Mouse (Mus musculus): Measurements from ENCODE around the gene Rps24.
"Not testable (repeated sequence)": the region's sequence is repeated elsewhere in the genome, so short reads cannot be mapped to it uniquely, and the experiment has no call there.

Gene Rps24

GRCm38 (mm10) chr14:24486773-24487227 is at the start of gene Rps24, which contains the start of gene Polr3a:
Gene Rps24 (plus strand): TSS chr14:24487125.
Gene Polr3a (minus strand): TSS chr14:24487058.
- DNase-seq (ENCODE audit: low read depth, low spot score), result peak; percentile 98

- not testable (repeated sequence) for DNase-seq (ENCODE audit: low read depth, low spot score)
Measured at GRCm38 (mm10) chr14:24443529-24443928, 43.4 kb upstream of the Rps24 start.

- DNase-seq (ENCODE audit: low read depth, low spot score), result no peak
Measured at GRCm38 (mm10) chr14:24458191-24458590, 28.7 kb upstream of the Rps24 start.

GRCm38 (mm10) chr14:24468806-24469205 is 18.1 kb upstream of the Rps24 start:
- DNase-seq (ENCODE audit: low read depth, low spot score), result no peak

- DNase-seq (ENCODE audit: low read depth, low spot score), result no peak
Measured at GRCm38 (mm10) chr14:24486241-24486767, 621 bp upstream of the Rps24 start.

DNA sequence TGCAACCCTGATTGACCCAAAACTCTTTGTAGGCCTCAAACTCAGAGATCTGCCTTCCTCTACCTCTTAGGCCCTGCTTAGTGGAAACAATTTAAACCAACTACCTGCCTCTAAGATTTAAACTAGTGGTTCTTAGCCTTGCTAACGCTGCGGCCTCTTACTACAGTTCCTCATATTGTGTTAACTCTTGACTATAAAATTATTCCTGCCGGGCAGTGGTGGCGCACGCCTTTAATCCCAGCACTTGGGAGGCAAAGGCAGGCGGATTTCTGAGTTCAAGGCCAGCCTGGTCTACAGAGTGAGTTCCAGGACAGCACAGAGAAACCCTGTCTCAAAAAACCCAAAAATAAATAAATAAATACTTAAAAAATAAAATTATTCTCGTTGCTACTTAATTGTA is 2.8 kb downstream of the Rps24 start:
- DNase-seq (ENCODE audit: low read depth, low spot score), result not testable (repeated sequence)

DNA sequence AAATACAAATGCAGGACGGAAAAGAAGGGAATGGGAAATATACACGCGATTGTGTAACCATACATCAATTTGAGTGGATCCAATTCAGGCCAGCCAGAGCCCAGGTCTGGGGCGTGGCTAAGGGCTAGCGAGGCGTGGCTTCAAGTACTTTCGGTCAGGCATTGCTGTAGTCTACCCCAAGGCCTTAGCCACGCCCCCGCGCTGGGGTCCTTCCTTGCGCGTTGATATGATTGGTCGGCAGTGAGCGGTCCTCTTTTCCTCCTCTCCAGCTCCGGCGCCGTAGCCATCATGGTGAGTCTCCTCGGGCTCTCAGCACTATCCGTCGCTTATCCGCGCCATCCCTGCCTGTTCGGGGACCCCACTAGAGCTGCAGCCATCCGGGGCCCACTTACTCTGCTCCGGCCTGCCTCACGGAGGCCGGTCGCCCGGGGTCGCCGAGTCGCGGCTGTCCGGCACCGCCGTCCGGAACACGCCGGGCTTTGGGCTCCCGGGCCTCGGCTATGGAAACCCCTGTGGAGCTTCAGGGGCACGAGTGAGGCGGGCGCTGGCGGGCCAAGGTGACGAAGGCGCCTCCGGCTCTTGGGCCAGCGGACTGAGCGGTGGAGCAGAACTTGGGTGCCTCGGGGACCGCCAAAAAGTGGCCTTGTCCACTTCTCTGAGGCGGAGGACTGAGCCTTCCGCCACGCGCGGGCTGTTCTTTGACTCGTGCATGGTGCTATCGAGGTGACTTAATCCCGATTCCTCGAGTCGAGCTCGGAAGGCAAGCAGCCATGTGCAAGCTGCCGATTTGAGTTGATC is 3.7 kb downstream of the Rps24 start:
- DNase-seq (ENCODE audit: low read depth, low spot score), result peak; percentile 97

- DNase-seq (ENCODE audit: low read depth, low spot score), result peak; percentile 49
Measured at GRCm38 (mm10) chr14:24491266-24491981, 4.5 kb downstream of the Rps24 start.

DNA sequence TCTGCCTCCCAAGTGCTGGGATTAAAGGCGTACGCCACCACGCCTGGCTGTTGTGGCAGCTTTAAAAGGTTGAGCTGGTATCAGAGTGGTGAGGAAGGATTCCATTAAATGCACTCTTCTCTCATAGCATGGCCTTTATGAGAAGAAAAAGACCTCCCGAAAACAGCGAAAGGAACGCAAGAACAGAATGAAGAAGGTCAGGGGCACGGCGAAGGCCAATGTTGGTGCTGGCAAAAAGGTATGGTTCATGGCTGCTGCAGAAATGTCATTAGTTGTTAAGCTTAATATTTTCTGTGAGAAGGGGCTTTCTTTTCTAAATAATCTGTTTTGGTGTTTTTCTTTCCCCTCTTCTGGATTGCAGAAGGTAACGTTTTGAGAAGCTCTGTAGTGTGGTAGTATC is 6.3 kb downstream of the Rps24 start:
- no peak for DNase-seq (ENCODE audit: low read depth, low spot score)

DNA sequence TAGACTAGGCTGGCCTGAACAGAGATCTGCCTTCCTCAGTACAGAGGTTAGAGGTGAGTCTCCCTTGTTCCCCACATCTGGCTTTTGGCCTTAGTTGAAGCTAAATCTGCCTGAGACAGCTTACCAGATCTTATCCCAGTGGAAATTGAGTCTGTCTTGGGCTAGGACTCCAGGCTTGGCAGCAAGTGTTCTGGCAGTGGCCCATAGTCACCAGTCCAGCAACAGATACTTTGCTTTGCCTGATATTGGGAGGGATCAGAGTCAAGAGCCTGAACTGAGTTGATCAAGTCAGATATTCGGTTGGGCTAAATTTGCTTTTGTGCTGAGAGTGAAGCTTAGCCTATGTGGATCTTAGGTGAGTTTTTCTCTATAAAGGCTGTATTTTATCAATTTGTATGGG is 9.6 kb downstream of the Rps24 start:
- DNase-seq (ENCODE audit: low read depth, low spot score), result no peak

DNA sequence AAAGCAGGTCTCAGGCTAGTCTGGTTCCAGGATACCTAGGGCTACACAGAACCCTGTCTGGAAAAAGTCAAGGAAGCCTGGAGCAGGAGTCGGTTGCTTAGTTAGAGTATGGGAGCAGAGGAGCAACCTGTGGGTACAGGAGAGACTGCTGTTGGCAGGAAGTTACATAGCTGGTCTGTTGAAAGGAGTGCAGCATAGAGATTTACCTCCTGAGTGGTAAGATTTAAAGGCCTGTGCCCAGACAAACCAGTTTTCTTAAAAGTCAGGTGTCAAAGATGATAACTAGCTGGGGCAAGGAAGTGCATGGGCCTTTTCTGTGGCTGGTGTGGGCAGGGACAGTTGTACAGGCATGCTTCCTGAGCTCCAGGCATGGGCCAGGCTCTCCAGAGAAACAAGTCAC is 10.5 kb downstream of the Rps24 start:
- peak; percentile 58 for DNase-seq (ENCODE audit: low read depth, low spot score)

DNA sequence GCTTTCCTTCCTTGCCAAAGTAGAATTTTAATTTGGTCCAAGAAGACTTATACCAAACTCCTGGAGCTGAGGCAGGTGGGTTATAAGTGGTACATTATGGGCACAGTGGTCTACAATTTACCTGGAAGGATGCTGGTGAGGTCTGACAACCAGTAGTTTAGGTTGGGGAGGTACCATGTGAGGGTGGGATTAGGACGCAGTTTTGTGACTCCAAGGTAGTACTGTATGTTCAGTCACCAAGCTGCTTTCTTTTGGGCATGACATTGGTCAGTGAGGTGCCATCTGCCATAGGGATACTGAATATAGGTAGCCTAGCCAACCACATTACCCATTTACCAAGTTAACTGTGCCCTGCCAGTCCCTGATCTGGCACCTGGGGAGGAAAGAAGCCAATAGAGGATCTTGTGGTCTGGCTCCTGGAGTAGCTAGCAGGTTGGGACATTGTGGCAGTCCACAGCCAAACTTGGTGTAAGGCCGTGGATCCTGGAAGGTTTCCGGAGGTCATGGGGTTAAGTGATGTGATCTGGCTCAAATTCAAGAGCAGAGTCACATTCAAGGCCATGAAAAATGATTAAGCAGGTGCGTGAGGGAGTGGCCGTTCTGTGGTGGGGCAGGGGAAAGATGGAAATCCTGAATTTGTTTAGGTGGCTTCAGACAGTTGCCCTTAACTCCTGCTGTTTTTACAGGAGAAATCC is 11.8 kb downstream of the Rps24 start:
- no peak for DNase-seq (ENCODE audit: low read depth, low spot score)

DNA sequence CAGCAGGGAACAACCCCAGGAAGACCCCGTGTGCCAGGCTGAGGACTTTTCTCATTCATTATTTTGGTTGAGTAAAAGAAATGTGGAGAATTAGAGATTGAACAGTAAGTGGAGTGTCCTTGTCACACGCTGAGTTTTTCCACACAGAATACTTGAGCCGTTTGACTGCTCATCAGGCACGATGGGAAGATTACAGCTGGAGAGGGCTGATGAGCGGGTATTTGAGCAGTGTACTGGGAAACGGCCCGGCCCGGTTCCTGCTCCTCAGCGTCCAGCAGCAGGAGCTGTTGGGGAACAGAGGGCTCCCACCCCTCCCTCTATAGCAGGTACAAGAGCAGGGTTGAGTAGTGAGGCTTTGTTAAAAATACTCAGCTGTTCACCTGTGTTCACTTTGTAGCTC is 12.6 kb downstream of the Rps24 start:
- peak; percentile 55 for DNase-seq (ENCODE audit: low read depth, low spot score)

- peak; percentile 92 for DNase-seq (ENCODE audit: low read depth, low spot score)
Measured at GRCm38 (mm10) chr14:24500091-24500844, 13.3 kb downstream of the Rps24 start.

GRCm38 (mm10) chr14:24500845-24501186 is 13.9 kb downstream of the Rps24 start:
- DNase-seq (ENCODE audit: low read depth, low spot score), result no peak

GRCm38 (mm10) chr14:24501256-24501655 is 14.3 kb downstream of the Rps24 start:
- DNase-seq (ENCODE audit: low read depth, low spot score), result peak; percentile 50

DNA sequence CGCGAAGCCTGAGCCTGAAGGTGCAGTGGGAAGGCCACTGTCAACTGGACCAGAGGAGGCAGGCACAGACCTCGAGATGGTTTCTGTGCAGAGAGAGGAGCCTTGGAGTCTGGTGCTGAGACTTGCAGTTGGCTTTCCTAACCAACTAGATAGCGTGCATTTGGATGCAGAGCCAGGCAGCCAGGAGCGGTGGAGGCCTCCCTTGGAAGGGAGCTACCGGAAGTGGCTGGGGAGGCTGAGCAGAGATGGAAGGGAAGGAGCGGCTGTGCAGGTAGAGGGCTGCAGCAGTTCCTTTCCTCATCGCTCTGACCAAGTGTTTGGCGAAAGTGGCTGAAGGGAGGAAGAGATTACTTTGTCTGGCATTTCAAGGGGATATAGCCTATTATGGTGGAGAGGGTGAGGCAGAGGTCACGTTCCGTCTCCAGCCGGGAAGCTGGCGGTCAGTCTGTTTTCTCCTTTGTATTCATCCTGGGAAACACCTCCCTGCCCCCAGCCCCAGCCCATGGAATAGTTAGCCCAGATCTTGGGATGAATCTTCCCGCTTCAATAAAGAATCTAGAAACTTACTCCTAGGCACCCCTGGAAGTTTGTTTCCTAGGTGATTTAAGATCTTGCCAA is 20.6 kb downstream of the Rps24 start:
- no peak for DNase-seq (ENCODE audit: low read depth, low spot score)

DNA sequence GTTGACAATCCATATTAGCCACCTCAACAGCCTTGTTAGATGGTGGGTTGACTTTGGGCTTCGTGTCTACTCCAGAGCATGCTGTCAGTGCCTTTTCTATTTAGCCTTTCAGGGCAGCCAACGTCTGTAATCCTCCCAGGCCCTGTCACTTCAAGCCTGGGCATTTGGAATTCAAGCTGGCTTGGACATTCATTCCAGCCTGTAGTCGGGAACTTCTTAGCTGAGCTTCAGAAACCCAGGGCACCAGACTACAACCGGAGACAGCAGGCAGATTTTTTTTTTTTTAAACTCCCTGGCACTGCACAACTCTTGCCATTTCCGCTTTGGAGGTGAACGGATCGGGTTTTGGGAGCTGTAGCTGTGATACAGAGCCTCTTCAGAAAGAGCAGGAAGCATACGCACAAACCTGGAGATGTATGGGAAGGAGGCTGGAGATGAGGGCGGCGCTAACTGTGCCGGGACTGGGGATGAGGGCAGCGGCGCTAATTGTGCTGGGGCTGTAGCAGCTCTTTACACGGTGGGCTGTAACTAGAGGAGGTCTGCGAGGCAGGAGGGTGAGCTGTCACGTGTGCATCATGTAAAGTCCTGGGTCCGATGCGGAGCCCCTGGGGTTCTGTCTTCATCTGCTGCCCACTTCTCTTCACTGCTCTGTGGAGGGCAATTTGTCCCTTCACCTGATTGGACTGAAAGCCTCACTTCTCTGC is 21.3 kb downstream of the Rps24 start:
- no peak for DNase-seq (ENCODE audit: low read depth, low spot score)

- no peak for DNase-seq (ENCODE audit: low read depth, low spot score)
Measured at GRCm38 (mm10) chr14:24509557-24509956, 22.6 kb downstream of the Rps24 start.

DNA sequence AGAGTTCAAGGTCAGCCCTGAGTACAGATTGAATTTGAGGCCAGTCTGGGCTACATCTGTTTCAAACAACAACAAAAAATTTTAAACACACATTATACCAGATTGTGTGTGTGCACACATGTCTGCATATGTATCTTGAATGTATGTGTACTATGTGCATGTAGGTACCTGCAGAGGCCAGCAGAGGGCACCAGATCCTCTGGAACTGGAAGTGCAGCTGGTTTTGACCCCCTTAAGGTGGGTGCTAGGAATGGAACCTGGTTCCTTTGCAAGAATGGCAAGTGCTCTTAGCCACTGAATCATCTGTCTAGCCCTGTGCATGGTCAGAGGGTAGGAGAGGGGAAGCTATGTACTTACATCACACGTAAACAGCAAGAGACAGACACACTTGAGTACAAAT is 23.3 kb downstream of the Rps24 start:
- DNase-seq (ENCODE audit: low read depth, low spot score), result peak; percentile 66
